Mouse (Mus musculus): Measurements from ENCODE around the gene Tmem185b. TPM values are rescaled to one million over a fixed set of nuclear protein-coding genes. Genes with fewer than 3 reads are reported as not detected.

The Tmem185b gene
- total and polyA plus RNA-seq, 2 experiments from 2014 or later: 12.3 to 14.6 TPM

GRCm38 (mm10) chr1:119484457-119484856 is 41.5 kb upstream of the Tmem185b start:
- peak; percentile 29 for DNase-seq
- Histone ChIP-seq H3K27ac (ENCODE audit: low read depth, low read length) (no peak overlapping the region), H3K27me3 (ENCODE audit: insufficient read depth, low read length) (no peaks in the 10 kb centered on the region), H3K9ac (no peak overlapping the region), H3K36me3 (ENCODE audit: insufficient read depth) (no peaks in the 10 kb centered on the region), H3K9me3 (ENCODE audit: low read length) (no peaks in the 10 kb centered on the region), H3K4me1 (ENCODE audit: insufficient read depth) (no peaks in the 10 kb centered on the region), H3K4me3 (ENCODE audit: low read depth, low read length) (no peak overlapping the region), H3K4me2 (ENCODE audit: low read depth) (no peak overlapping the region)
- peak; percentile 79 for ATAC-seq
- WGBS: 66% methylated on average over 3 of the region's 3 CpGs
- TF ChIP-seq CTCF (IDR thresholded peaks at IDR 0.05; ENCODE audit: low read depth): peak; percentile 77

- Histone ChIP-seq H3K27me3 (ENCODE audit: insufficient read depth, low read length) (no peaks in the 10 kb centered on the region), H3K9ac (no peak overlapping the region), H3K4me3 (ENCODE audit: low read depth, low read length) (no peak overlapping the region), H3K36me3 (ENCODE audit: insufficient read depth) (no peaks in the 10 kb centered on the region), H3K4me1 (ENCODE audit: insufficient read depth) (no peaks in the 10 kb centered on the region), H3K27ac (ENCODE audit: low read depth, low read length) (no peak overlapping the region), H3K9me3 (ENCODE audit: low read length) (no peaks in the 10 kb centered on the region), H3K4me2 (ENCODE audit: low read depth) (no peak overlapping the region)
- DNase-seq: no peak
- 39% methylated on average over 2 of the region's 2 CpGs for WGBS
- no peak for ATAC-seq
- no peak for TF ChIP-seq CTCF (IDR thresholded peaks at IDR 0.05; ENCODE audit: low read depth)
Observed at GRCm38 (mm10) chr1:119485825-119486224, 40.1 kb upstream of the Tmem185b start.

- no peaks in the 10 kb centered on the region for H3K36me3 ChIP-seq (ENCODE audit: insufficient read depth)
- no peaks in the 10 kb centered on the region for H3K4me1 ChIP-seq (ENCODE audit: insufficient read depth)
- no peak overlapping the region for H3K27ac ChIP-seq (ENCODE audit: low read depth, low read length)
- 62% methylated on average over 9 of the region's 10 CpGs for WGBS
- DNase-seq (no peak), ATAC-seq (peak; percentile 51)
- H3K4me3 ChIP-seq (ENCODE audit: low read depth, low read length): no peak overlapping the region
- no peak for TF ChIP-seq CTCF (IDR thresholded peaks at IDR 0.05; ENCODE audit: low read depth)
- H3K27me3 ChIP-seq (ENCODE audit: insufficient read depth, low read length): no peaks in the 10 kb centered on the region
- H3K9me3 ChIP-seq (ENCODE audit: low read length): no peaks in the 10 kb centered on the region
- H3K9ac ChIP-seq: no peak overlapping the region
- no peak overlapping the region for H3K4me2 ChIP-seq (ENCODE audit: low read depth)
Observed at GRCm38 (mm10) chr1:119487917-119488590, 37.9 kb upstream of the Tmem185b start.

GRCm38 (mm10) chr1:119490765-119491164 is 35.2 kb upstream of the Tmem185b start:
- H3K36me3 ChIP-seq (ENCODE audit: insufficient read depth): no peaks in the 10 kb centered on the region
- WGBS: 88% methylated on average over 7 of the region's 7 CpGs
- H3K9me3 ChIP-seq (ENCODE audit: low read length): no peaks in the 10 kb centered on the region
- H3K27ac ChIP-seq (ENCODE audit: low read depth, low read length): no peak overlapping the region
- TF ChIP-seq CTCF (IDR thresholded peaks at IDR 0.05; ENCODE audit: low read depth): no peak
- no peak for DNase-seq
- no peak overlapping the region for H3K9ac ChIP-seq
- ATAC-seq: no peak
- H3K27me3 ChIP-seq (ENCODE audit: insufficient read depth, low read length): no peaks in the 10 kb centered on the region
- H3K4me3 ChIP-seq (ENCODE audit: low read depth, low read length): no peak overlapping the region
- no peaks in the 10 kb centered on the region for H3K4me1 ChIP-seq (ENCODE audit: insufficient read depth)
- H3K4me2 ChIP-seq (ENCODE audit: low read depth): no peak overlapping the region

- Histone ChIP-seq H3K9me3 (ENCODE audit: low read length) (no peaks in the 10 kb centered on the region), H3K27ac (ENCODE audit: low read depth, low read length) (no peak overlapping the region), H3K4me2 (ENCODE audit: low read depth) (no peak overlapping the region), H3K27me3 (ENCODE audit: insufficient read depth, low read length) (no peaks in the 10 kb centered on the region), H3K4me3 (ENCODE audit: low read depth, low read length) (no peak overlapping the region), H3K9ac (no peak overlapping the region), H3K4me1 (ENCODE audit: insufficient read depth) (no peaks in the 10 kb centered on the region), H3K36me3 (ENCODE audit: insufficient read depth) (no peaks in the 10 kb centered on the region)
- DNase-seq (no peak), ATAC-seq (no peak)
- no peak for TF ChIP-seq CTCF (IDR thresholded peaks at IDR 0.05; ENCODE audit: low read depth)
- 56% methylated on average over 11 of the region's 11 CpGs for WGBS
Observed at GRCm38 (mm10) chr1:119492097-119492496, 33.9 kb upstream of the Tmem185b start.

GRCm38 (mm10) chr1:119492505-119492904 is 33.5 kb upstream of the Tmem185b start:
- Histone ChIP-seq H3K27ac (ENCODE audit: low read depth, low read length) (no peak overlapping the region), H3K27me3 (ENCODE audit: insufficient read depth, low read length) (no peaks in the 10 kb centered on the region), H3K36me3 (ENCODE audit: insufficient read depth) (no peaks in the 10 kb centered on the region), H3K4me1 (ENCODE audit: insufficient read depth) (no peaks in the 10 kb centered on the region), H3K4me3 (ENCODE audit: low read depth, low read length) (no peak overlapping the region), H3K9ac (no peak overlapping the region), H3K9me3 (ENCODE audit: low read length) (no peaks in the 10 kb centered on the region), H3K4me2 (ENCODE audit: low read depth) (no peak overlapping the region)
- DNase-seq: no peak
- ATAC-seq: no peak
- WGBS: 90% methylated on average over 1 of the region's 1 CpGs
- TF ChIP-seq CTCF (IDR thresholded peaks at IDR 0.05; ENCODE audit: low read depth): no peak

GRCm38 (mm10) chr1:119494024-119494711 is 31.8 kb upstream of the Tmem185b start:
- no peak for DNase-seq
- Histone ChIP-seq H3K4me2 (ENCODE audit: low read depth) (no peak overlapping the region), H3K27me3 (ENCODE audit: insufficient read depth, low read length) (no peaks in the 10 kb centered on the region), H3K9me3 (ENCODE audit: low read length) (no peaks in the 10 kb centered on the region), H3K4me3 (ENCODE audit: low read depth, low read length) (no peak overlapping the region), H3K9ac (no peak overlapping the region), H3K36me3 (ENCODE audit: insufficient read depth) (no peaks in the 10 kb centered on the region), H3K27ac (ENCODE audit: low read depth, low read length) (no peak overlapping the region), H3K4me1 (ENCODE audit: insufficient read depth) (no peaks in the 10 kb centered on the region)
- TF ChIP-seq CTCF (IDR thresholded peaks at IDR 0.05; ENCODE audit: low read depth): peak; percentile 24; the same call in 1 of the 2 replicates
- ATAC-seq: no peak
- WGBS: 66% methylated on average over 2 of the region's 2 CpGs

Measured in forebrain, postnatal 0 days (tissue).